Mouse (Mus musculus) T-helper 1 cell (primary cell): ENCODE results near the gene Defa30.
"Not testable (repeated sequence)": the region's sequence is repeated elsewhere in the genome, so short reads cannot be mapped to it uniquely, and the experiment has no call there.

Experiments used
- in situ Hi-C: fragments of 300-600 bp; cut with MboI, MseI; formaldehyde crosslinking; loops from one replicate; pipeline ENCODE4 v1.15.1; 2025; ENCODE audit warnings: high pct_unique_total_duplicates

The Defa30 gene

GRCm38 (mm10) chr8:21134342-21134741 lies at the start of gene Defa30:
Gene Defa30, plus strand, starts transcription at chr8:21134642.
- in situ Hi-C loops = loop anchor here (25.0 kb wide), 1 partner anchor 447 kb away; no protein-coding TSS in a partner anchor

GRCm38 (mm10) chr8:21093106-21093505 lies 41.3 kb upstream of the Defa30 start:
- in situ Hi-C loops = loop anchor here (10.0 kb wide), 1 partner anchor 482 kb away; no protein-coding TSS in a partner anchor

- in situ Hi-C loops = loop anchor here (10.0 kb wide), 1 partner anchor 479 kb away; no protein-coding TSS in a partner anchor
Observed at GRCm38 (mm10) chr8:21095950-21096349, 38.5 kb upstream of the Defa30 start, which contains the start of gene Gm14851. Gene Gm14851, minus strand, starts transcription at chr8:21096050.

GRCm38 (mm10) chr8:21161977-21162376 lies 27.5 kb downstream of the Defa30 start, which contains the start of gene Defa22:
Gene Defa22, plus strand, starts transcription at chr8:21162277.
- in situ Hi-C loops = not testable (repeated sequence)
